Mouse (Mus musculus) liver, adult 2 months (tissue): ENCODE data around the gene Hrh2. TPM values are rescaled to one million over a fixed set of nuclear protein-coding genes. Genes with fewer than 3 reads are reported as not detected.

Experiments used
- DNase-seq: peaks from one replicate; pipeline ENCODE4 v3.0.0-alpha.2; 2011; ENCODE audit warnings: low read depth, low spot score; ENCODE audit errors: extremely low read depth
- H3K27ac ChIP-seq: fragments of 200-500 bp; replicated peaks from 2 replicates; pipeline ENCODE4 v1.5.1; 2012; ENCODE audit warnings: low read depth, mild to moderate bottlenecking, control low read depth, inconsistent platforms, low read length; ENCODE audit not compliant: insufficient read depth
- H3K27me3 ChIP-seq: fragments of 200-500 bp; 2 replicates; pipeline ENCODE4 v1.6.1; 2012; ENCODE audit warnings: mild to moderate bottlenecking, moderate library complexity, low read length, inconsistent platforms; ENCODE audit not compliant: control insufficient read depth, insufficient read depth
- H3K36me3 ChIP-seq: fragments of 200-500 bp; 2 replicates; pipeline ENCODE4 v1.6.1; 2012; ENCODE audit warnings: low read length, inconsistent platforms; ENCODE audit not compliant: control insufficient read depth, insufficient read depth
- H3K4me1 ChIP-seq: fragments of 200-500 bp; 2 replicates; pipeline ENCODE4 v1.6.1; 2011; ENCODE audit warnings: low read length; ENCODE audit not compliant: control insufficient read depth, insufficient read depth
- H3K4me3 ChIP-seq: fragments of 200-500 bp; 2 replicates; pipeline ENCODE4 v1.5.1; 2011; ENCODE audit warnings: low read depth, mild to moderate bottlenecking, control low read depth, low read length, moderate library complexity; ENCODE audit not compliant: insufficient read depth
- H3K79me2 ChIP-seq: fragments of 200-500 bp; 2 replicates; pipeline ENCODE4 v1.6.1; 2012; ENCODE audit warnings: inconsistent platforms, mild to moderate bottlenecking, low read length, moderate library complexity; ENCODE audit not compliant: control insufficient read depth, insufficient read depth
- H3K9ac ChIP-seq: fragments of 200-500 bp; 2 replicates; pipeline ENCODE4 v1.6.1; 2012; ENCODE audit warnings: low read depth, mild to moderate bottlenecking, control low read depth, inconsistent platforms, low read length
- CTCF ChIP-seq: fragments of 200-500 bp; IDR thresholded peaks from 2 replicates; pipeline ENCODE4 v1.5.1; 2011; ENCODE audit warnings: low read depth, low read length, control low read depth
- POLR2A ChIP-seq: fragments of 200-500 bp; IDR thresholded peaks from 2 replicates; pipeline ENCODE4 v1.6.1; 2011; ENCODE audit warnings: low read length, control low read depth; ENCODE audit not compliant: insufficient read depth; ENCODE audit errors: extremely low read depth
- WGBS: fragments of 180-500 bp; shearing (Covaris S2); methylation state at CpG from one replicate; pipeline ENCODE4 v1.1.7; 2018; 5-methylcytosine and 5-hydroxymethylcytosine counted together
- polyA plus RNA-seq: library from polyadenylated mRNA; depleted of rRNA; stranded (reverse); fragments of >200 nt; gene quantifications from 2 replicates; pipeline ENCODE4 v1.2.3, GENCODE M21; 2012
- total RNA-seq: library from RNA; depleted of rRNA; stranded (reverse); fragments of >200 nt; gene quantifications from 2 replicates; pipeline ENCODE4 v1.2.3, GENCODE M21; 2014

Hrh2 gene
- total and polyA plus RNA-seq, 2 experiments, result 0.09 to 0.24 TPM

- no peaks in the 10 kb centered on the region for H3K79me2 ChIP-seq
- H3K27me3 ChIP-seq, result no peaks in the 10 kb centered on the region
- H3K36me3 ChIP-seq, result no peaks in the 10 kb centered on the region
- no peaks in the 10 kb centered on the region for H3K4me1 ChIP-seq
- H3K9ac ChIP-seq, result no peak overlapping the region
- H3K4me3 ChIP-seq, result no peak overlapping the region
- DNase-seq, result no peak
- no peak for TF ChIP-seq CTCF
- no peak for TF ChIP-seq POLR2A
- 34% methylated on average over 9 of the region's 9 CpGs for WGBS
- H3K27ac ChIP-seq, result no peak overlapping the region
Observed at GRCm38 (mm10) chr13:54153672-54154218, 38.2 kb upstream of the Hrh2 start.

- Histone ChIP-seq H3K4me3 (no peak overlapping the region), H3K27ac (no peak overlapping the region), H3K9ac (no peak overlapping the region), H3K79me2 (no peaks in the 10 kb centered on the region), H3K27me3 (no peaks in the 10 kb centered on the region), H3K36me3 (no peaks in the 10 kb centered on the region), H3K4me1 (no peaks in the 10 kb centered on the region)
- WGBS, result 88% methylated on average over 2 of the region's 2 CpGs
- no peak for TF ChIP-seq POLR2A
- no peak for TF ChIP-seq CTCF
- DNase-seq, result no peak
Observed at GRCm38 (mm10) chr13:54155822-54156221, 36.1 kb upstream of the Hrh2 start.

- H3K36me3 ChIP-seq, result no peaks in the 10 kb centered on the region
- TF ChIP-seq POLR2A (no peak), CTCF (no peak)
- H3K79me2 ChIP-seq, result no peaks in the 10 kb centered on the region
- no peak overlapping the region for H3K4me3 ChIP-seq
- H3K27me3 ChIP-seq, result no peaks in the 10 kb centered on the region
- H3K27ac ChIP-seq, result no peak overlapping the region
- no peak overlapping the region for H3K9ac ChIP-seq
- 30% methylated on average over 7 of the region's 7 CpGs for WGBS
- no peaks in the 10 kb centered on the region for H3K4me1 ChIP-seq
- DNase-seq, result no peak
Observed at GRCm38 (mm10) chr13:54159256-54159655, 32.7 kb upstream of the Hrh2 start.

- Histone ChIP-seq H3K27me3 (no peaks in the 10 kb centered on the region), H3K36me3 (no peaks in the 10 kb centered on the region), H3K4me3 (no peak overlapping the region), H3K79me2 (no peaks in the 10 kb centered on the region), H3K4me1 (no peaks in the 10 kb centered on the region), H3K9ac (no peak overlapping the region), H3K27ac (no peak overlapping the region)
- DNase-seq, result no peak
- TF ChIP-seq CTCF, result no peak
- 70% methylated on average over 11 of the region's 11 CpGs for WGBS
Observed at GRCm38 (mm10) chr13:54159756-54160155, 32.2 kb upstream of the Hrh2 start.

- no peaks in the 10 kb centered on the region for H3K79me2 ChIP-seq
- no peaks in the 10 kb centered on the region for H3K27me3 ChIP-seq
- no peak overlapping the region for H3K4me3 ChIP-seq
- H3K9ac ChIP-seq, result no peak overlapping the region
- TF ChIP-seq POLR2A, result no peak
- no peak for TF ChIP-seq CTCF
- DNase-seq, result no peak
- no peak overlapping the region for H3K27ac ChIP-seq
- no peaks in the 10 kb centered on the region for H3K36me3 ChIP-seq
- H3K4me1 ChIP-seq, result no peaks in the 10 kb centered on the region
- 29% methylated on average over 1 of the region's 1 CpGs for WGBS
Observed at GRCm38 (mm10) chr13:54160546-54160945, 31.4 kb upstream of the Hrh2 start.

GRCm38 (mm10) chr13:54161514-54161913, 30.4 kb upstream of the Hrh2 start:
- Histone ChIP-seq H3K79me2 (no peaks in the 10 kb centered on the region), H3K4me1 (no peaks in the 10 kb centered on the region), H3K27me3 (no peaks in the 10 kb centered on the region), H3K4me3 (no peak overlapping the region), H3K27ac (no peak overlapping the region), H3K36me3 (no peaks in the 10 kb centered on the region), H3K9ac (no peak overlapping the region)
- no peak for DNase-seq
- TF ChIP-seq POLR2A, result no peak
- no peak for TF ChIP-seq CTCF
- WGBS, result 76% methylated on average over 2 of the region's 2 CpGs
